Mouse (Mus musculus): ENCODE measurements around the gene Stx1a. TPM values are rescaled to one million over a fixed set of nuclear protein-coding genes. Genes with fewer than 3 reads are reported as not detected.

The Stx1a gene
- polyA plus RNA-seq, 1 experiment from 2014 or later = 1.3 TPM

DNA sequence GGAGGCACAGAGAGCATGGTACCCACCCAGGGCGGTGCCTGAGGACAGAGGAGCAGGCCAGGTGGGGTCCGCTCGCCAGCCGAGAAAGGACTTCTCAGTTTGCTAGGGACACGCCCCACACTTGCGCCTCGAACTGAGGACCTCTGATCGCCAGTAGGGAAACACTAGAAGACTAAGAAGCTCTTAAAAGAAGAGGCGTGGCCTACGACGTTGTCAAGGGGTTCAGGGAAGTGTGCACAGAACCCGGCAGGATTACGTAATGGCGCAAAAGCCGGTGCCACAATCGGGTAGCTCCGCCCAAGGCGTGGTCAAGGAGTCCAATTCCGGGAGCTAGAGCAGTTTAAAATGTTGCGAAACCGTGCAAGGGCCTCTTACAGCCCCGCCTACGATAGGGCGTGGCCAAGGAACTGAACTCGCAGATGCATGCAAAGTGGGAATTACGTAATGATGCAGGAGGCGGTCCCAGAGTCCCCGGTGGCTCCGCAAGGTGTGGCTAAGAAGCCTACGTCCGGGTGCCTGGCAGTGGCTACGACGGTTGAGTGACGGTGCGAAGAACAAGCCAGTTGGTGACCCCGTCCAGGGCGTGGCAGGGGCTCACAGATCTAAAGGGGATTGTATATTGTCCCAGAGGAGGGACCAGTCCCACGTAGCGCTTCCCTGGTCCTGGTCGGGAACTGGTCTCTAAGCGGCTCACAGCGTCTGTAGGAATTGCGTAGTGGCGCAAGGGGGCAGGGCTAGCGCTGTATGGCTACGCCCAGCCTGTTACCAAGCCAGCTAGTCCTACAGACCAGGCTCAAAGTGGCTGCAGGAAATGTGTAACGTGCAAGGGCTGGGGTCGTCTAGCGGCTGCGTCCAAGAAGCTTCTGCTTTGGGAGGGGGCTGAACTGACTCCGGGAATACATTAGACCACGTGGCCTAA is 14.4 kb upstream of the Stx1a start, which contains the start of gene Abhd11:
Gene Abhd11, plus strand, starts transcription at position 482 of the 919 bp plus-strand sequence.
- Histone ChIP-seq H3K27me3 (peaks cover 15% of the 10 kb centered on the region), H3K9ac (peak within 1 kb of the TSS; percentile 74), H3K27ac (replicated peaks) (peak within 1 kb of the TSS; percentile 94), H3K4me3 (replicated peaks) (peak within 1 kb of the TSS; percentile 69), H3K4me1 (replicated peaks) (peaks cover 50% of the 10 kb centered on the region), H3K9me3 (replicated peaks) (no peaks in the 10 kb centered on the region), H3K36me3 (replicated peaks) (no peaks in the 10 kb centered on the region; the same call in 1 of the 2 replicates), H3K4me2 (peak within 1 kb of the TSS; percentile 94)
- under 1% methylated on average over 52 of the region's 52 CpGs for WGBS (ENCODE audit: insufficient replicate concordance)
- peak; percentile 86 for ATAC-seq (ENCODE audit: insufficient read depth)

- Histone ChIP-seq H3K36me3 (replicated peaks) (no peaks in the 10 kb centered on the region; the same call in 1 of the 2 replicates), H3K9ac (peak overlapping the region; percentile 74), H3K27ac (replicated peaks) (peak overlapping the region; percentile 94), H3K4me2 (peak overlapping the region; percentile 94), H3K9me3 (replicated peaks) (no peaks in the 10 kb centered on the region), H3K27me3 (peaks cover 14% of the 10 kb centered on the region), H3K4me1 (replicated peaks) (peaks cover 50% of the 10 kb centered on the region), H3K4me3 (replicated peaks) (peak overlapping the region; percentile 69)
- WGBS (ENCODE audit: insufficient replicate concordance) = under 1% methylated on average over 37 of the region's 37 CpGs
- ATAC-seq (ENCODE audit: insufficient read depth) = peak; percentile 65
Measured at GRCm38 (mm10) chr5:135009590-135010319, 13.5 kb upstream of the Stx1a start.

DNA sequence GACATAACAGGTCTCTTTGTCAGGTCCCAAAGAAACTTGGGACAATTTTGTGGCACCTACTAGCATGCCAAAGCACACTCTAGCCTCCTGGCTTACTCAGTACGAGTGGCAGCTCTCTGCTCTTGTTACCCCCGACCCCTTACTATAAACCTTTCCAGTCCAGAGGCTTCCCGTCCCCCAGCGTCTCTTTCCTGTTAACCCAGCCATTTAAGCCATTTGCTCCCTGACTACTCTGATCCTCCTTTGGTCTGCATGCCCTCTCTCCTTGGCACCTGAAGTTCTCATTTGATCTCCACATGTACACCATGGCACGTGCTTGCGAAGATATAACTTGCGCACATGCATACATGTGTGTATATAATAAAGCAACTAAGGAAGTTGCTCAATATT is 13.0 kb upstream of the Stx1a start:
- no peaks in the 10 kb centered on the region; the same call in 1 of the 2 replicates for H3K36me3 ChIP-seq (replicated peaks)
- H3K9ac ChIP-seq = peak overlapping the region; percentile 74
- 40% methylated on average over 7 of the region's 7 CpGs for WGBS (ENCODE audit: insufficient replicate concordance)
- H3K27ac ChIP-seq (replicated peaks) = peak overlapping the region; percentile 94
- peaks cover 50% of the 10 kb centered on the region for H3K4me1 ChIP-seq (replicated peaks)
- ATAC-seq (ENCODE audit: insufficient read depth) = no peak
- H3K4me2 ChIP-seq = peak overlapping the region; percentile 94
- H3K9me3 ChIP-seq (replicated peaks) = no peaks in the 10 kb centered on the region
- peak overlapping the region; percentile 69 for H3K4me3 ChIP-seq (replicated peaks)
- H3K27me3 ChIP-seq = peaks cover 8% of the 10 kb centered on the region

- Histone ChIP-seq H3K9ac (no peak overlapping the region), H3K36me3 (replicated peaks) (no peaks in the 10 kb centered on the region; the same call in 1 of the 2 replicates), H3K27ac (replicated peaks) (no peak overlapping the region; the same call in 1 of the 2 replicates), H3K9me3 (replicated peaks) (no peaks in the 10 kb centered on the region), H3K4me3 (replicated peaks) (no peak overlapping the region), H3K27me3 (peaks cover 6% of the 10 kb centered on the region; the same call in 1 of the 2 replicates), H3K4me2 (peak overlapping the region; percentile 94), H3K4me1 (replicated peaks) (peaks cover 52% of the 10 kb centered on the region)
- 79% methylated on average over 25 of the region's 25 CpGs for WGBS (ENCODE audit: insufficient replicate concordance)
- no peak for ATAC-seq (ENCODE audit: insufficient read depth)
Measured at GRCm38 (mm10) chr5:135010841-135011743, 12.2 kb upstream of the Stx1a start.

- ATAC-seq (ENCODE audit: insufficient read depth) = no peak
- Histone ChIP-seq H3K4me3 (replicated peaks) (no peak overlapping the region), H3K9ac (no peak overlapping the region), H3K9me3 (replicated peaks) (no peaks in the 10 kb centered on the region), H3K27me3 (peaks cover 6% of the 10 kb centered on the region; the same call in 1 of the 2 replicates), H3K4me1 (replicated peaks) (peaks cover 55% of the 10 kb centered on the region), H3K4me2 (peak overlapping the region; percentile 6; the same call in 1 of the 2 replicates), H3K27ac (replicated peaks) (no peak overlapping the region), H3K36me3 (replicated peaks) (no peaks in the 10 kb centered on the region; the same call in 1 of the 2 replicates)
- 70% methylated on average over 26 of the region's 26 CpGs for WGBS (ENCODE audit: insufficient replicate concordance)
Measured at GRCm38 (mm10) chr5:135011809-135012613, 11.3 kb upstream of the Stx1a start.

GRCm38 (mm10) chr5:135012671-135013441 is 10.4 kb upstream of the Stx1a start:
- no peaks in the 10 kb centered on the region for H3K9me3 ChIP-seq (replicated peaks)
- H3K27ac ChIP-seq (replicated peaks) = no peak overlapping the region
- 14% methylated on average over 15 of the region's 16 CpGs for WGBS (ENCODE audit: insufficient replicate concordance)
- no peaks in the 10 kb centered on the region; the same call in 1 of the 2 replicates for H3K36me3 ChIP-seq (replicated peaks)
- no peak for ATAC-seq (ENCODE audit: insufficient read depth)
- H3K9ac ChIP-seq = no peak overlapping the region
- peaks cover under 1% of the 10 kb centered on the region; the same call in 1 of the 2 replicates for H3K27me3 ChIP-seq
- no peak overlapping the region for H3K4me3 ChIP-seq (replicated peaks)
- H3K4me2 ChIP-seq = no peak overlapping the region
- peaks cover 53% of the 10 kb centered on the region for H3K4me1 ChIP-seq (replicated peaks)

DNA sequence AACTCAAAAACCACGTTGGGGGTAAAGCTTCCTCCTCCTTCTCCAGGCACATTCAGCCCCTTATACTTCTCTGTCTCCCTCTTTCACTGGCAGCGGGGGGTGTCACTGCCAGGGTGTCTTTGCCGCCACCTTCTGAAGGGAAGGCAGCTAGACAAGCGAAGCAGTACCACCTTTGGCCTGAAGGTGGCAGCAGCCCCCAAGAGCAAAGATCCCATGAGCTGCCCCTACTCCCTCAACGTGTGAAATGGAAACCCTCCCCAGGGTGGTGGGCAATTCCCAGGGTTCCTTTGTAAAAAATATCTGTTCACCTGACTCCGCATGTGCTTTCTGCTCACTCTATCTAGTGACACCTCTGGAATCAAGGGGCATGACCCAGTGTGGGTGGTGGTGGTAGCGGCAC is 7.8 kb upstream of the Stx1a start:
- Histone ChIP-seq H3K9ac (no peak overlapping the region), H3K36me3 (replicated peaks) (no peaks in the 10 kb centered on the region; the same call in 1 of the 2 replicates), H3K27me3 (peaks cover 2% of the 10 kb centered on the region; the same call in 1 of the 2 replicates), H3K4me3 (replicated peaks) (no peak overlapping the region), H3K4me2 (no peak overlapping the region), H3K4me1 (replicated peaks) (peaks cover 30% of the 10 kb centered on the region), H3K9me3 (replicated peaks) (no peaks in the 10 kb centered on the region), H3K27ac (replicated peaks) (no peak overlapping the region)
- ATAC-seq (ENCODE audit: insufficient read depth) = no peak
- 14% methylated on average over 7 of the region's 7 CpGs for WGBS (ENCODE audit: insufficient replicate concordance)

GRCm38 (mm10) chr5:135016224-135016759 is 7.0 kb upstream of the Stx1a start:
- no peak for ATAC-seq (ENCODE audit: insufficient read depth)
- no peaks in the 10 kb centered on the region for H3K36me3 ChIP-seq (replicated peaks)
- no peak overlapping the region for H3K4me2 ChIP-seq
- H3K4me3 ChIP-seq (replicated peaks) = no peak overlapping the region
- peaks cover 9% of the 10 kb centered on the region; the same call in 1 of the 2 replicates for H3K27me3 ChIP-seq
- peaks cover 22% of the 10 kb centered on the region for H3K4me1 ChIP-seq (replicated peaks)
- WGBS (ENCODE audit: insufficient replicate concordance) = 31% methylated on average over 4 of the region's 4 CpGs
- no peak overlapping the region for H3K9ac ChIP-seq
- no peak overlapping the region for H3K27ac ChIP-seq (replicated peaks)
- H3K9me3 ChIP-seq (replicated peaks) = no peaks in the 10 kb centered on the region

DNA sequence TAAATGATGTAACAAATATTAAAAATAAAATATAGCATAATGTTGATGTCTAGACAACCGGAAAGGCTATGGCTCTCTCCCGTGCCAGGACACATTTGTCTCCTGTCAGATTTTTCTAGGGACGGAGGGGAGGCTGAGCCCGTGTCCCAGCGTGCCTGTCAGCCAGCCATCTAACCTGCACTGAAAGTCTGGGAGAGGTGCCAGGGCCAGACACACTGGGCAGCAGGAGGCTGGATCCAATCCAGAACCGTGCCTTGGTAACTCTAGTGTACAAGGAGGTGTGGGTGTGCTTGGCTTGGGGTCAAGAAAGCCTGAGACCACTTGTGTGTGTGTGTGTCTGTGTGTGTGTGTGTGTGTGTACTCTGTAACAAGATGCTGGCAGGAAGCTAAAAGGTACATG is 1.5 kb upstream of the Stx1a start:
- 68% methylated on average over 6 of the region's 6 CpGs for WGBS (ENCODE audit: insufficient replicate concordance)
- no peaks in the 10 kb centered on the region for H3K9me3 ChIP-seq (replicated peaks)
- ATAC-seq (ENCODE audit: insufficient read depth) = no peak

More for the DNA sequence above, 1.5 kb upstream of the Stx1a start:
- Histone ChIP-seq H3K4me1 (replicated peaks) (peaks cover 32% of the 10 kb centered on the region), H3K36me3 (replicated peaks) (no peaks in the 10 kb centered on the region), H3K27ac (replicated peaks) (no peak overlapping the region), H3K9ac (no peak overlapping the region), H3K27me3 (peaks cover 48% of the 10 kb centered on the region), H3K4me2 (no peak overlapping the region), H3K4me3 (replicated peaks) (no peak overlapping the region)

All from liver, embryonic 15.5 days (tissue).